Mouse (Mus musculus): ENCODE data around the gene Fam50b.

DNA sequence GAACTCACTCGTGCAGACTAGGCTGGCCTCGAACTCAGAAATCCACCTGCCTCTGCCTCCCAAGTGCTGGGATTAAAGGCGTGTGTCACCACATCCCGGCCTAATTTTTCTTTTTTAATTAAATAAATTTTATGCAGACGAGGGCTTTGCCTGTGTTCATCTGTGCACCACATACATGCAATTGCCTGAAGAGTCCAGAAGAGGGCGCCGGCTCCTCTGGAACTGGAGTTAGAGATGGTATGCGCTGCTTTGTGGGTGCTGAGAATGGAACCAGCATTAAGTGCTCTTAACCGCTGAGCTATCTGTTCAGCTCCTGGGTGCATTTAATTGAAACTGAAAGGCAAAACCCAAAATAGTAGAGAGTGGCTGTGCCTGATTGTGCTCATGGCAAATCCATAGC, 6.6 kb downstream of the Fam50b start:
- TF ChIP-seq POLR2A (IDR thresholded peaks at IDR 0.05; ENCODE audit: borderline replicate concordance, insufficient read depth, low read length) (no peak), CTCF (IDR thresholded peaks at IDR 0.05; ENCODE audit: borderline replicate concordance, insufficient read depth, low read depth, low read length) (no peak)
